Mouse (Mus musculus): ENCODE results near the gene Anapc7. TPM values are rescaled to one million over a fixed set of nuclear protein-coding genes. Genes with fewer than 3 reads are reported as not detected.
"Not testable (repeated sequence)": the region's sequence is repeated elsewhere in the genome, so short reads cannot be mapped to it uniquely, and the experiment has no call there.

Anapc7 gene
- polyA plus RNA-seq, 1 experiment from 2014 or later, result 44.3 TPM

- not testable (repeated sequence) for ATAC-seq; H3K4me2 ChIP-seq (ENCODE audit: low read length); H3K9ac ChIP-seq (ENCODE audit: low read depth, low read length); H3K27me3 ChIP-seq (ENCODE audit: control insufficient read depth, insufficient read depth, low read depth, low read length); H3K4me3 ChIP-seq (ENCODE audit: low read depth, low read length); H3K27ac ChIP-seq (ENCODE audit: low read length); H3K36me3 ChIP-seq (ENCODE audit: control insufficient read depth, insufficient read depth, low read length); H3K9me3 ChIP-seq (replicated peaks; ENCODE audit: control insufficient read depth, low read length, poor library complexity, severe bottlenecking)
- peaks cover 19% of the 10 kb centered on the region for H3K4me1 ChIP-seq (ENCODE audit: control insufficient read depth, insufficient read depth, low read length)
- 68% methylated on average over 4 of the region's 4 CpGs for WGBS
These were observed 817 bp upstream of the Anapc7 start for GRCm38 (mm10) chr5:122420676-122421075.

- ATAC-seq, result peak; percentile 93
- no peaks in the 10 kb centered on the region for H3K27me3 ChIP-seq (ENCODE audit: control insufficient read depth, insufficient read depth, low read depth, low read length)
- H3K4me1 ChIP-seq (ENCODE audit: control insufficient read depth, insufficient read depth, low read length), result peaks cover 19% of the 10 kb centered on the region
- H3K4me2 ChIP-seq (ENCODE audit: low read length), result peak overlapping the region; percentile 97
- no peaks in the 10 kb centered on the region for H3K36me3 ChIP-seq (ENCODE audit: control insufficient read depth, insufficient read depth, low read length)
- under 1% methylated on average over 72 of the region's 73 CpGs for WGBS
- no peaks in the 10 kb centered on the region for H3K9me3 ChIP-seq (replicated peaks; ENCODE audit: control insufficient read depth, low read length, poor library complexity, severe bottlenecking)
- peak overlapping the region; percentile 98 for H3K27ac ChIP-seq (ENCODE audit: low read length)
- H3K9ac ChIP-seq (ENCODE audit: low read depth, low read length), result peak overlapping the region; percentile 95
- H3K4me3 ChIP-seq (ENCODE audit: low read depth, low read length), result peak overlapping the region; percentile 99
These were observed 825 bp downstream of the Anapc7 start for GRCm38 (mm10) chr5:122422071-122422964.

- Histone ChIP-seq H3K27ac (ENCODE audit: low read length) (no peak overlapping the region), H3K4me3 (ENCODE audit: low read depth, low read length) (peak overlapping the region; percentile 99), H3K4me1 (ENCODE audit: control insufficient read depth, insufficient read depth, low read length) (peaks cover 19% of the 10 kb centered on the region), H3K9ac (ENCODE audit: low read depth, low read length) (peak overlapping the region; percentile 95), H3K4me2 (ENCODE audit: low read length) (peak overlapping the region; percentile 97), H3K27me3 (ENCODE audit: control insufficient read depth, insufficient read depth, low read depth, low read length) (no peaks in the 10 kb centered on the region), H3K9me3 (replicated peaks; ENCODE audit: control insufficient read depth, low read length, poor library complexity, severe bottlenecking) (no peaks in the 10 kb centered on the region), H3K36me3 (ENCODE audit: control insufficient read depth, insufficient read depth, low read length) (peaks cover 2% of the 10 kb centered on the region)
- WGBS, result 32% methylated on average over 15 of the region's 15 CpGs
- ATAC-seq, result no peak
These were observed 1.6 kb downstream of the Anapc7 start for GRCm38 (mm10) chr5:122423083-122423482.

GRCm38 (mm10) chr5:122425550-122425949, 4.1 kb downstream of the Anapc7 start:
- peaks cover 18% of the 10 kb centered on the region for H3K36me3 ChIP-seq (ENCODE audit: control insufficient read depth, insufficient read depth, low read length)
- H3K9ac ChIP-seq (ENCODE audit: low read depth, low read length), result no peak overlapping the region
- WGBS, result 92% methylated on average over 2 of the region's 2 CpGs
- no peaks in the 10 kb centered on the region for H3K9me3 ChIP-seq (replicated peaks; ENCODE audit: control insufficient read depth, low read length, poor library complexity, severe bottlenecking)
- H3K4me3 ChIP-seq (ENCODE audit: low read depth, low read length), result no peak overlapping the region
- ATAC-seq, result no peak
- no peak overlapping the region for H3K4me2 ChIP-seq (ENCODE audit: low read length)
- peaks cover 19% of the 10 kb centered on the region for H3K4me1 ChIP-seq (ENCODE audit: control insufficient read depth, insufficient read depth, low read length)
- no peaks in the 10 kb centered on the region for H3K27me3 ChIP-seq (ENCODE audit: control insufficient read depth, insufficient read depth, low read depth, low read length)
- H3K27ac ChIP-seq (ENCODE audit: low read length), result no peak overlapping the region

- Histone ChIP-seq H3K4me1 (ENCODE audit: control insufficient read depth, insufficient read depth, low read length) (no peaks in the 10 kb centered on the region), H3K27ac (ENCODE audit: low read length) (no peak overlapping the region), H3K36me3 (ENCODE audit: control insufficient read depth, insufficient read depth, low read length) (peaks cover 36% of the 10 kb centered on the region), H3K4me3 (ENCODE audit: low read depth, low read length) (no peak overlapping the region), H3K9me3 (replicated peaks; ENCODE audit: control insufficient read depth, low read length, poor library complexity, severe bottlenecking) (no peaks in the 10 kb centered on the region), H3K9ac (ENCODE audit: low read depth, low read length) (no peak overlapping the region), H3K4me2 (ENCODE audit: low read length) (no peak overlapping the region), H3K27me3 (ENCODE audit: control insufficient read depth, insufficient read depth, low read depth, low read length) (no peaks in the 10 kb centered on the region)
- WGBS, result 92% methylated on average over 4 of the region's 4 CpGs
- no peak for ATAC-seq
These were observed 8.7 kb downstream of the Anapc7 start for GRCm38 (mm10) chr5:122430036-122430775.

GRCm38 (mm10) chr5:122431221-122431620, 9.7 kb downstream of the Anapc7 start:
- ATAC-seq, result no peak
- Histone ChIP-seq H3K4me2 (ENCODE audit: low read length) (no peak overlapping the region), H3K9ac (ENCODE audit: low read depth, low read length) (no peak overlapping the region), H3K4me3 (ENCODE audit: low read depth, low read length) (no peak overlapping the region), H3K36me3 (ENCODE audit: control insufficient read depth, insufficient read depth, low read length) (peaks cover 40% of the 10 kb centered on the region), H3K27ac (ENCODE audit: low read length) (no peak overlapping the region), H3K4me1 (ENCODE audit: control insufficient read depth, insufficient read depth, low read length) (no peaks in the 10 kb centered on the region), H3K9me3 (replicated peaks; ENCODE audit: control insufficient read depth, low read length, poor library complexity, severe bottlenecking) (no peaks in the 10 kb centered on the region), H3K27me3 (ENCODE audit: control insufficient read depth, insufficient read depth, low read depth, low read length) (no peaks in the 10 kb centered on the region)
- WGBS, result 95% methylated on average over 8 of the region's 8 CpGs

- Histone ChIP-seq H3K27ac (ENCODE audit: low read length) (no peak overlapping the region), H3K4me1 (ENCODE audit: control insufficient read depth, insufficient read depth, low read length) (no peaks in the 10 kb centered on the region), H3K9me3 (replicated peaks; ENCODE audit: control insufficient read depth, low read length, poor library complexity, severe bottlenecking) (no peaks in the 10 kb centered on the region), H3K4me3 (ENCODE audit: low read depth, low read length) (no peak overlapping the region), H3K36me3 (ENCODE audit: control insufficient read depth, insufficient read depth, low read length) (peaks cover 51% of the 10 kb centered on the region), H3K9ac (ENCODE audit: low read depth, low read length) (no peak overlapping the region), H3K27me3 (ENCODE audit: control insufficient read depth, insufficient read depth, low read depth, low read length) (no peaks in the 10 kb centered on the region), H3K4me2 (ENCODE audit: low read length) (no peak overlapping the region)
- 85% methylated on average over 4 of the region's 4 CpGs for WGBS
- no peak for ATAC-seq
These were observed 13.0 kb downstream of the Anapc7 start for GRCm38 (mm10) chr5:122434541-122434940.

GRCm38 (mm10) chr5:122439400-122440094, 18.1 kb downstream of the Anapc7 start:
- H3K27me3 ChIP-seq (ENCODE audit: control insufficient read depth, insufficient read depth, low read depth, low read length), result no peaks in the 10 kb centered on the region
- H3K4me2 ChIP-seq (ENCODE audit: low read length), result no peak overlapping the region
- no peak overlapping the region for H3K4me3 ChIP-seq (ENCODE audit: low read depth, low read length)
- WGBS, result 93% methylated on average over 19 of the region's 19 CpGs
- no peak for ATAC-seq
- H3K36me3 ChIP-seq (ENCODE audit: control insufficient read depth, insufficient read depth, low read length), result peaks cover 59% of the 10 kb centered on the region
- H3K9ac ChIP-seq (ENCODE audit: low read depth, low read length), result no peak overlapping the region
- no peak overlapping the region for H3K27ac ChIP-seq (ENCODE audit: low read length)
- H3K9me3 ChIP-seq (replicated peaks; ENCODE audit: control insufficient read depth, low read length, poor library complexity, severe bottlenecking), result no peaks in the 10 kb centered on the region
- no peaks in the 10 kb centered on the region for H3K4me1 ChIP-seq (ENCODE audit: control insufficient read depth, insufficient read depth, low read length)

Data from midbrain, embryonic 16.5 days (tissue).